Mouse (Mus musculus): ENCODE results near the gene Gnpda2.

DNA sequence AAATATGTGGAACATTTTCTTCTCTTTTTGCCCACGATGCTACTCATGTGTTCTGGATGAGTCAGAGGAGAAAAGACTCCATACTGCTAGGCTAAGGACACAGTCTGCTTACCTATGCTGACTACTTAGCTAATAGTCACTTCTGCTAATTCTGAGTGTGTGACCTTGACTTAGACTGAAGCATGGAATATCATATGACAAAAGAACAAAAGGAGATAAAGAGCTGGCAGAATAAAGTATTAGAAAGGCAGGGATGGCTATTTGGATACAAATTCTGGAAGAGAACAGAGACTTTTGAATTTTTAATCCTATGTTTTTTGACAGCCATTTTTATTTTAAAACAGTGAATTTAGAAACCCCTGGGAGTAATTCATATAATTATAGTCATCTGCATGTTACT, 50.5 kb downstream of the Gnpda2 start:
- no peak for TF ChIP-seq CTCF (IDR thresholded peaks at IDR 0.05; ENCODE audit: borderline replicate concordance, extremely low read depth, insufficient read depth, insufficient read length)
- TF ChIP-seq POLR2A (IDR thresholded peaks at IDR 0.05; ENCODE audit: borderline replicate concordance, extremely low read depth, insufficient read depth, insufficient read length, poor library complexity, severe bottlenecking): no peak
